Comparison of ENCODE assay signal across 8 mouse cellular contexts in the genomic region with DNA sequence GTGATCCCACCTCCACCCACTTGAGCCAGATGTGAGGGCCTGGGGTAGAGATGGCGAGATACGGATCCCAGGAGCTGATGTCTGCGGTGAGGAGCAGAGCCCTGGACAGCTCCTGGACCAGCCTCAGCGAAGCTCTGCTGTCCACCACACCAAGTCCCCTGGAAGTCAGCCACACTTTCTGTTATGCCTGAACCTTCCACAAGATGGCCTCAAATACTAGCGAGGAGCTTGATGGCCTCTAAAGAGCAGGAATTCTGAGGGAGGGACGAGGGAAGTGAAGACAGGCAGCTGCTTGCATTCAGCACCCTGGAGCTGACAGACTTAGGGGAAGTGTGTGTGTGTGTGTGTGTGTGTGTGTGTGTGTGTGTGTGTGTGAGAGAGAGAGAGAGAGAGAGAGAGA. TPM values are rescaled to one million over a fixed set of nuclear protein-coding genes. Genes with fewer than 3 reads are reported as not detected.
A peak's percentile ranks its signal among the peaks of the same experiment; 100 is the strongest.
DNase-seq lines count a peak whose midpoint lies in the region; ATAC-seq and TF ChIP-seq lines count a peak whose summit lies in the region.

No protein-coding gene starts in this region.

- peaks cover 8% of the 10 kb centered on the region for H3K4me1 ChIP-seq in embryonic facial prominence, embryonic 12.5 days
- H3K4me1 ChIP-seq in intestine, postnatal 0 days (replicated peaks; ENCODE audit: control insufficient read depth, insufficient read depth, low read length), result no peaks in the 10 kb centered on the region
- peaks cover 20% of the 10 kb centered on the region for H3K4me1 ChIP-seq in midbrain, embryonic 12.5 days

- 0% methylated on average over 6 of the region's 6 CpGs for WGBS in embryonic facial prominence, embryonic 12.5 days
- 0% methylated on average over 6 of the region's 6 CpGs for WGBS in intestine, postnatal 0 days
- under 1% methylated on average over 6 of the region's 6 CpGs for WGBS in midbrain, embryonic 12.5 days

- H3K9me3 ChIP-seq in embryonic facial prominence, embryonic 12.5 days, result no peaks in the 10 kb centered on the region
- H3K9me3 ChIP-seq in intestine, postnatal 0 days (ENCODE audit: control insufficient read depth), result no peaks in the 10 kb centered on the region
- H3K9me3 ChIP-seq in midbrain, embryonic 12.5 days, result no peaks in the 10 kb centered on the region

- peaks cover 45% of the 10 kb centered on the region for H3K27me3 ChIP-seq in embryonic facial prominence, embryonic 12.5 days
- H3K27me3 ChIP-seq in intestine, postnatal 0 days (replicated peaks; ENCODE audit: control insufficient read depth, insufficient read depth, low read length), result peaks cover 43% of the 10 kb centered on the region
- peaks cover 67% of the 10 kb centered on the region for H3K27me3 ChIP-seq in midbrain, embryonic 12.5 days
- 0 out of 2 replicates have a peak, but pooled peaks cover 2% of the 10 kb centered on the region for H3K27me3 ChIP-seq in splenic B cell, adult 2 months (ENCODE audit: control insufficient read depth, insufficient read depth, low read length, poor library complexity, severe bottlenecking)

- H3K9ac ChIP-seq in embryonic facial prominence, embryonic 12.5 days, result no peak overlapping the region
- 0 out of 2 replicates have a peak overlapping the region, but pooled peaks have one; percentile 17 for H3K9ac ChIP-seq in intestine, postnatal 0 days (ENCODE audit: low read depth, low read length)
- H3K9ac ChIP-seq in midbrain, embryonic 12.5 days (replicated peaks), result peak overlapping the region; percentile 37; the same call in 1 of the 2 replicates

- ATAC-seq in embryonic facial prominence, embryonic 12.5 days (ENCODE audit: insufficient number of reproducible peaks, insufficient read depth, low FRiP score, low TSS enrichment), result peak; percentile 48
- ATAC-seq in intestine, postnatal 0 days, result peak; percentile 41; the same call in 1 of the 2 replicates
- ATAC-seq in midbrain, embryonic 12.5 days (ENCODE audit: low FRiP score, low read depth), result peak; percentile 71

- DNase-seq in 3134 (ENCODE audit: extremely low read depth, insufficient read length, low spot score), result peak; percentile 51
- DNase-seq in adrenal gland, postnatal 25 days, result peak; percentile 50
- peak; percentile 95 for DNase-seq in heart, adult 11 months
- DNase-seq in left cerebral cortex, postnatal 4 days, result peak; percentile 78
- peak; percentile 41 for DNase-seq in splenic B cell, adult 2 months (ENCODE audit: low read depth, low spot score)

- H3K4me2 ChIP-seq in embryonic facial prominence, embryonic 12.5 days (replicated peaks), result peak overlapping the region; percentile 57
- H3K4me2 ChIP-seq in intestine, postnatal 0 days (replicated peaks; ENCODE audit: low read depth), result peak overlapping the region; percentile 60
- H3K4me2 ChIP-seq in midbrain, embryonic 12.5 days (replicated peaks), result peak overlapping the region; percentile 59

- H3K4me3 ChIP-seq in embryonic facial prominence, embryonic 12.5 days, result peak overlapping the region; percentile 30
- H3K4me3 ChIP-seq in intestine, postnatal 0 days (ENCODE audit: low read depth, low read length), result peak overlapping the region; percentile 21; the same call in 1 of the 2 replicates
- peak overlapping the region; percentile 40 for H3K4me3 ChIP-seq in midbrain, embryonic 12.5 days

- no peak overlapping the region for H3K27ac ChIP-seq in embryonic facial prominence, embryonic 12.5 days
- H3K27ac ChIP-seq in intestine, postnatal 0 days (ENCODE audit: low read depth, low read length), result no peak overlapping the region
- H3K27ac ChIP-seq in midbrain, embryonic 12.5 days (replicated peaks), result no peak overlapping the region

- no peaks in the 10 kb centered on the region for H3K36me3 ChIP-seq in embryonic facial prominence, embryonic 12.5 days
- H3K36me3 ChIP-seq in intestine, postnatal 0 days (ENCODE audit: control insufficient read depth, insufficient read depth), result no peaks in the 10 kb centered on the region
- no peaks in the 10 kb centered on the region for H3K36me3 ChIP-seq in midbrain, embryonic 12.5 days
- no peaks in the 10 kb centered on the region for H3K36me3 ChIP-seq in splenic B cell, adult 2 months (ENCODE audit: control insufficient read depth, insufficient read depth, low read length, poor library complexity, severe bottlenecking)

- intact Hi-C loops in left cerebral cortex, postnatal 4 days (cut with DNase I), result loop anchor here (2.0 to 5.0 kb wide), 2 partner anchors 81 to 411 kb away; no protein-coding TSS in a partner anchor

- TF ChIP-seq CTCF in intestine, postnatal 0 days (IDR thresholded peaks at IDR 0.05; ENCODE audit: low read depth), result peak; percentile 92

RNA-seq across cellular contexts. Expression of gene Ascl5, which starts 0.9 kb away (rescaled TPM):
- total RNA-seq in adrenal gland, postnatal 25 days (2021), result not detected in 2 replicates
- polyA plus RNA-seq in embryonic facial prominence, embryonic 12.5 days (2016; fragmentation: Nextera tagmentation; extraction: Ambion mirVana), result 0.42 TPM in 1 of 2 replicates, not detected in the other
- not detected in 2 replicates for polyA plus RNA-seq in intestine, postnatal 0 days (2015; fragmentation: Nextera tagmentation; extraction: Ambion mirVana)
- total RNA-seq in left cerebral cortex, postnatal 4 days (2021), result 1 to 10 TPM; 1.2 to 1.3 TPM
- polyA plus RNA-seq in midbrain, embryonic 12.5 days (2016; fragmentation: Nextera tagmentation; extraction: Ambion mirVana), result not detected in 2 replicates

RNA-seq across cellular contexts. Expression of gene Cacna1s, which starts 1.1 kb away (rescaled TPM):
- total RNA-seq in adrenal gland, postnatal 25 days (2021), result 0.21 and 0.52 TPM in 2 replicates
- 1.2 and 1.3 TPM in 2 replicates for polyA plus RNA-seq in embryonic facial prominence, embryonic 12.5 days (2016; fragmentation: Nextera tagmentation; extraction: Ambion mirVana)
- 0.08 and 0.22 TPM in 2 replicates for polyA plus RNA-seq in intestine, postnatal 0 days (2015; fragmentation: Nextera tagmentation; extraction: Ambion mirVana)
- total RNA-seq in left cerebral cortex, postnatal 4 days (2021), result under 1 TPM; 0.60 to 0.95 TPM
- polyA plus RNA-seq in midbrain, embryonic 12.5 days (2016; fragmentation: Nextera tagmentation; extraction: Ambion mirVana), result 0.09 and 0.26 TPM in 2 replicates

RNA-seq across cellular contexts. Expression of gene Tmem9, which starts 43.5 kb away (rescaled TPM):
- 33.5 and 41.0 TPM in 2 replicates for total RNA-seq in adrenal gland, postnatal 25 days (2021)
- polyA plus RNA-seq in embryonic facial prominence, embryonic 12.5 days (2016; fragmentation: Nextera tagmentation; extraction: Ambion mirVana), result 172 and 173 TPM in 2 replicates
- 212 and 237 TPM in 2 replicates for polyA plus RNA-seq in intestine, postnatal 0 days (2015; fragmentation: Nextera tagmentation; extraction: Ambion mirVana)
- total RNA-seq in left cerebral cortex, postnatal 4 days (2021), result 10 to 100 TPM; 64.2 to 77.1 TPM
- 129 and 138 TPM in 2 replicates for polyA plus RNA-seq in midbrain, embryonic 12.5 days (2016; fragmentation: Nextera tagmentation; extraction: Ambion mirVana)

RNA-seq across cellular contexts. Expression of gene Igfn1, which starts 45.3 kb away (rescaled TPM):
- 0.18 TPM in 1 of 2 replicates, not detected in the other for total RNA-seq in adrenal gland, postnatal 25 days (2021)
- polyA plus RNA-seq in embryonic facial prominence, embryonic 12.5 days (2016; fragmentation: Nextera tagmentation; extraction: Ambion mirVana), result 0.09 TPM in 1 of 2 replicates, not detected in the other
- 0.03 and 0.09 TPM in 2 replicates for polyA plus RNA-seq in intestine, postnatal 0 days (2015; fragmentation: Nextera tagmentation; extraction: Ambion mirVana)
- under 1 TPM; 0.08 to 0.10 TPM for total RNA-seq in left cerebral cortex, postnatal 4 days (2021)
- polyA plus RNA-seq in midbrain, embryonic 12.5 days (2016; fragmentation: Nextera tagmentation; extraction: Ambion mirVana), result not detected in 2 replicates

Comparison
In these comparisons a context has a peak if more than half of its experiments do, and no peak if none do; other contexts are left out.
1. DNase-seq: peak in every context shown above with its lines; median percentile 95 in heart, adult 11 months; 78 in left cerebral cortex, postnatal 4 days; 51 in 3134; 50 in adrenal gland, postnatal 25 days; 41 in splenic B cell, adult 2 months.